Mouse (Mus musculus) lung, postnatal 0 days (tissue): ENCODE data around the gene Clnk.

ENCODE experiments used
- CTCF ChIP-seq: IDR thresholded peaks from 2 replicates; pipeline ENCODE4 v1.5.1; 2016; ENCODE audit warnings: antibody characterized with exemption, mild to moderate bottlenecking
- EP300 ChIP-seq: IDR thresholded peaks from 2 replicates; pipeline ENCODE4 v1.6.1; 2016; ENCODE audit warnings: antibody characterized with exemption, mild to moderate bottlenecking, control low read depth

DNA sequence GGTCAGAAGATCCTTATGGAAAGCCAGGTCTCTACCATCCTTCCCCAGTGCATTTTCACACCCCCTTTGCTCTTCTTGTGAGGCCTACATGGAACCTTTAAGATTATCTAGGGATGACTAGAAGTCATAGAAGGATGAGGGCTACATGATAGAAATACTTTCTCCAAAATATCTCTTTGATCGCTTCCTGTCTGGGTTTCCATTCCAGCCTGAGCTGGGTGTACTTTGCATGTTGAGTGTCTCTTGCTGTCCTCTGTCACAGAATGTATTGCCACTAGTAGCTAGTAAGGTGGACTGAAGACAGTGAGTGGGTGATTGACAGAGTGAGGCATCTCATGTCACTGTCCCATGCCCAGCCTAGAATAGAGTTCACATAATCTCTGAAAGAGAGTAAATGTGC, 36.6 kb downstream of the Clnk start:
- no peak for TF ChIP-seq CTCF
- TF ChIP-seq EP300: no peak
